Mouse (Mus musculus): Measurements from ENCODE around the gene Gm6614. TPM values are rescaled to one million over a fixed set of nuclear protein-coding genes. Genes with fewer than 3 reads are reported as not detected.

Gm6614 gene
- polyA plus RNA-seq, 1 experiment from 2014 or later = not detected

GRCm38 (mm10) chr6:141946862-141947261, 64.4 kb downstream of the Gm6614 start, which contains the start of gene Slco1a1:
Slco1a1 (minus strand) TSS chr6:141946962.
- Histone ChIP-seq H3K4me3 (no peak within 1 kb of the TSS), H3K36me3 (no peaks in the 10 kb centered on the region), H3K27me3 (ENCODE audit: low read depth, poor library complexity, severe bottlenecking) (no peaks in the 10 kb centered on the region), H3K27ac (no peak within 1 kb of the TSS), H3K9me3 (replicated peaks) (no peaks in the 10 kb centered on the region), H3K4me1 (no peaks in the 10 kb centered on the region)
- no peak for DNase-seq (ENCODE audit: low spot score)

GRCm38 (mm10) chr6:141940451-141940850, 70.8 kb downstream of the Gm6614 start:
- H3K9me3 ChIP-seq (replicated peaks) = no peaks in the 10 kb centered on the region
- H3K27me3 ChIP-seq (ENCODE audit: low read depth, poor library complexity, severe bottlenecking) = no peaks in the 10 kb centered on the region
- H3K4me1 ChIP-seq = no peaks in the 10 kb centered on the region
- no peak overlapping the region for H3K27ac ChIP-seq
- no peak for DNase-seq (ENCODE audit: low spot score)
- 90% methylated on average over 1 of the region's 1 CpGs for WGBS
- H3K4me3 ChIP-seq = no peak overlapping the region
- H3K36me3 ChIP-seq = no peaks in the 10 kb centered on the region

Other genes starting within 250 kb of the Gm6614 start
- 0.09 TPM in 1 of 2 replicates, not detected in the other for gene Gm5724, start 237.6 kb downstream of the Gm6614 start, polyA plus RNA-seq (2016; fragmentation: Nextera tagmentation; extraction: Ambion mirVana)
- gene Slco1a4, start 155.2 kb downstream of the Gm6614 start, polyA plus RNA-seq (2016; fragmentation: Nextera tagmentation; extraction: Ambion mirVana) = not detected in 2 replicates
- not detected in 2 replicates for gene Slco1a1, start 64.5 kb downstream of the Gm6614 start, polyA plus RNA-seq (2016; fragmentation: Nextera tagmentation; extraction: Ambion mirVana)
- not detected in 2 replicates for gene Slco1a6, start 197.1 kb upstream of the Gm6614 start, polyA plus RNA-seq (2016; fragmentation: Nextera tagmentation; extraction: Ambion mirVana)